Mouse (Mus musculus) neural tube, embryonic 13.5 days (tissue): ENCODE measurements around the gene Igf1. TPM values are rescaled to one million over a fixed set of nuclear protein-coding genes. Genes with fewer than 3 reads are reported as not detected.

ENCODE experiments used
- polyA plus RNA-seq: library from polyadenylated mRNA; unstranded; fragments of >200 nt; fragmentation: Nextera tagmentation; extraction: Ambion mirVana; gene quantifications from 2 replicates; pipeline ENCODE4 v1.2.1, GENCODE M21; 2015

Igf1 gene
- polyA plus RNA-seq, 1 experiment from 2014 or later, result 19.9 TPM

Other genes starting within 250 kb of the Igf1 start
- gene Pmch, start 232.8 kb downstream of the Igf1 start, polyA plus RNA-seq, result 0.56 and 0.76 TPM in 2 replicates